Mouse (Mus musculus) midbrain, postnatal 0 days (tissue): ENCODE measurements around the gene A630001G21Rik. TPM values are rescaled to one million over a fixed set of nuclear protein-coding genes. Genes with fewer than 3 reads are reported as not detected.
A peak's percentile ranks its signal among the peaks of the same experiment; 100 is the strongest.

Experiments
- ATAC-seq: fragments of 200-750 bp; cut with Nextera tagmentation; 2 replicates; pipeline ENCODE4 v1.8.0; 2017; ENCODE audit warnings: moderate number of reproducible peaks, mild to moderate bottlenecking, moderate TSS enrichment, moderate library complexity; ENCODE audit not compliant: low FRiP score
- DNase-seq: peaks from one replicate; pipeline ENCODE4 v3.0.0-alpha.2; 2015; ENCODE audit warnings: low spot score
- H3K27ac ChIP-seq: fragments of 300-500 bp; sonication (generic); 2 replicates; pipeline ENCODE4 v1.5.1; 2014; ENCODE audit warnings: low read depth, mild to moderate bottlenecking, low read length, mixed read lengths
- H3K27me3 ChIP-seq: fragments of 300-500 bp; sonication (generic); 2 replicates; pipeline ENCODE4 v1.6.1; 2014; ENCODE audit warnings: low read length, control low read depth, mixed read lengths; ENCODE audit not compliant: insufficient read depth
- H3K36me3 ChIP-seq: fragments of 300-500 bp; sonication (generic); 2 replicates; pipeline ENCODE4 v1.6.1; 2014; ENCODE audit warnings: low read length, control low read depth, mixed read lengths; ENCODE audit not compliant: insufficient read depth
- H3K4me1 ChIP-seq: fragments of 300-500 bp; sonication (generic); 2 replicates; pipeline ENCODE4 v1.6.1; 2014; ENCODE audit warnings: mild to moderate bottlenecking, control low read depth, antibody characterized with exemption, low read length, mixed read lengths; ENCODE audit not compliant: insufficient read depth
- H3K4me2 ChIP-seq: fragments of 300-500 bp; sonication (generic); 2 replicates; pipeline ENCODE4 v1.6.1; 2014; ENCODE audit warnings: low read depth, mild to moderate bottlenecking, low read length, mixed read lengths; ENCODE audit not compliant: poor library complexity, severe bottlenecking
- H3K4me3 ChIP-seq: fragments of 300-500 bp; sonication (generic); 2 replicates; pipeline ENCODE4 v1.5.1; 2014; ENCODE audit warnings: low read depth, mild to moderate bottlenecking, low read length, moderate library complexity
- H3K9ac ChIP-seq: fragments of 300-500 bp; sonication (generic); replicated peaks from 2 replicates; pipeline ENCODE4 v1.6.1; 2014; ENCODE audit warnings: mild to moderate bottlenecking, low read length, moderate library complexity, mixed read lengths; ENCODE audit not compliant: poor library complexity, severe bottlenecking
- H3K9me3 ChIP-seq: fragments of 300-500 bp; sonication (generic); 2 replicates; pipeline ENCODE4 v1.6.1; 2016; ENCODE audit warnings: low read length, control low read depth
- CTCF ChIP-seq: IDR thresholded peaks from 2 replicates; pipeline ENCODE4 v1.5.1; 2016; ENCODE audit warnings: antibody characterized with exemption, mild to moderate bottlenecking
- WGBS: fragments of 180-500 bp; shearing (Covaris S2); extraction: QIAGEN DNeasy Blood & Tissue Kit; methylation state at CpG from one replicate; pipeline ENCODE4 v1.1.7; 2014; 5-methylcytosine and 5-hydroxymethylcytosine counted together
- polyA plus RNA-seq: library from polyadenylated mRNA; unstranded; fragments of >200 nt; fragmentation: Nextera tagmentation; extraction: Ambion mirVana; gene quantifications from 2 replicates; pipeline ENCODE4 v1.2.1, GENCODE M21; 2015
- total RNA-seq: library from RNA; depleted of rRNA; stranded (reverse); fragments of >200 nt; gene quantifications from 2 replicates; pipeline ENCODE4 v1.2.3, GENCODE M21; 2014

The A630001G21Rik gene
- total and polyA plus RNA-seq, 2 experiments from 2014 or later: 0.31 to 1.0 TPM

DNA sequence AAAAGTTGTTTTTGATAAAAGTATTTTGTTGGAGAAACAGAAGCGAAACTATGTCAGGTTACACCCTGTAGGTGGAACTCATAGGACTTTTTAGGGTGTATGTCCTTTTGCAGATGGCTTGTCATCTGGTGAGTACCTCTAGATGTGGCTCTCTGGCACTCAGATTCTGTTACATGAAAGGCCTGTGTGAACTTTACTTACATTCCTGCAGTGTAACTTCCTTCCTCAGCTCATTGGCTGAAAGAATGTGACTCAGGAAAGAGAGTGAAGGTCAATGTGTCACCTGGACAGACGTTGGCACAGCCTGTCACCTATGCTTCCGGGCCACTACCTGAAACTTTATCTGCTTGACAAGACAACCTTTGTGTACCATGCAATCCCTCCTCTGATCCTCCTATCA is 33.9 kb downstream of the A630001G21Rik start:
- Histone ChIP-seq H3K27me3 (no peaks in the 10 kb centered on the region), H3K4me3 (no peak overlapping the region), H3K27ac (no peak overlapping the region), H3K36me3 (no peaks in the 10 kb centered on the region), H3K9ac (no peak overlapping the region), H3K4me2 (no peak overlapping the region), H3K4me1 (no peaks in the 10 kb centered on the region), H3K9me3 (no peaks in the 10 kb centered on the region)
- 92% methylated on average over 3 of the region's 3 CpGs for WGBS
- ATAC-seq (no peak), DNase-seq (no peak)
- no peak for TF ChIP-seq CTCF

DNA sequence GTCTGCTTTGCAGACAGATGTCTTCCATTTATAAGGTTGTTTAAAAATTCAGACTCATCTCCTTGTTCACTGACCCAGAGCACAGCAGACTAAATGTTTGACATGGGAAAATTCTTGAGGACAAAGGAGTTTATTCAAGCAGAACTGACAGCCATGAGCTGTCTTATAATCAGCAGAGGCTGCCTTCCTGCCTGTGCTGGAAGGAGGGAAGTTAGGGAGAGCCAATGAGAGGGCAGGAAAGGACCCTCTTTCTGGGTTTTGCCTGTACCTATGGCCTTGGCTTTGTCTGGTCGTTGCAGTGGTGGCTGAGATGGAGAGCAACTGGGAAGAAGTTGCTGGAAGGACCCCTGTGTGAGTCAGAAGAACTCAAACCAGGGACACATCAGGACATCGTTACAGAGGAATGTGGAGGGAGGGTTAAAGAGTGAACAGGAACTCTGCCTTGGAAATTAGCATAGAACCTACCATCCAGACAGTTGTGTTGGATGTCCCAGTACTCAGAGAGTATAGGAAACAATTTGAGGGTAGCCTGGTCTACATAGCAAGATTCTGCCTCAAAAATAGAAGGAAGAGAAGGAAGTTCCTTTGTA is 35.4 kb downstream of the A630001G21Rik start:
- H3K4me2 ChIP-seq: no peak overlapping the region
- no peaks in the 10 kb centered on the region for H3K4me1 ChIP-seq
- no peak for TF ChIP-seq CTCF
- H3K27ac ChIP-seq: no peak overlapping the region
- peak; percentile 61; the same call in 1 of the 2 replicates for ATAC-seq
- no peak overlapping the region for H3K9ac ChIP-seq
- no peak for DNase-seq
- H3K4me3 ChIP-seq: no peak overlapping the region
- no peaks in the 10 kb centered on the region for H3K9me3 ChIP-seq
- WGBS: 8% methylated on average over 2 of the region's 2 CpGs
- no peaks in the 10 kb centered on the region for H3K27me3 ChIP-seq
- H3K36me3 ChIP-seq: no peaks in the 10 kb centered on the region

- H3K4me2 ChIP-seq: no peak overlapping the region
- WGBS: 33% methylated on average over 5 of the region's 5 CpGs
Measured at GRCm38 (mm10) chr1:85742333-85742732, 36.1 kb downstream of the A630001G21Rik start.

GRCm38 (mm10) chr1:85740923-85741322 is 37.5 kb downstream of the A630001G21Rik start:
- 88% methylated on average over 6 of the region's 6 CpGs for WGBS
- no peak for TF ChIP-seq CTCF
- H3K36me3 ChIP-seq: no peaks in the 10 kb centered on the region
- no peaks in the 10 kb centered on the region for H3K4me1 ChIP-seq
- no peaks in the 10 kb centered on the region for H3K9me3 ChIP-seq
- no peak overlapping the region for H3K4me3 ChIP-seq
- H3K4me2 ChIP-seq: no peak overlapping the region
- no peaks in the 10 kb centered on the region for H3K27me3 ChIP-seq
- ATAC-seq (no peak), DNase-seq (no peak)
- no peak overlapping the region for H3K9ac ChIP-seq
- H3K27ac ChIP-seq: no peak overlapping the region

More at GRCm38 (mm10) chr1:85742333-85742732, 36.1 kb downstream of the A630001G21Rik start:
- Histone ChIP-seq H3K27ac (no peak overlapping the region), H3K9ac (no peak overlapping the region), H3K9me3 (no peaks in the 10 kb centered on the region), H3K4me1 (no peaks in the 10 kb centered on the region), H3K4me3 (no peak overlapping the region), H3K36me3 (no peaks in the 10 kb centered on the region), H3K27me3 (no peaks in the 10 kb centered on the region)
- ATAC-seq (no peak), DNase-seq (no peak)
- TF ChIP-seq CTCF: no peak

DNA sequence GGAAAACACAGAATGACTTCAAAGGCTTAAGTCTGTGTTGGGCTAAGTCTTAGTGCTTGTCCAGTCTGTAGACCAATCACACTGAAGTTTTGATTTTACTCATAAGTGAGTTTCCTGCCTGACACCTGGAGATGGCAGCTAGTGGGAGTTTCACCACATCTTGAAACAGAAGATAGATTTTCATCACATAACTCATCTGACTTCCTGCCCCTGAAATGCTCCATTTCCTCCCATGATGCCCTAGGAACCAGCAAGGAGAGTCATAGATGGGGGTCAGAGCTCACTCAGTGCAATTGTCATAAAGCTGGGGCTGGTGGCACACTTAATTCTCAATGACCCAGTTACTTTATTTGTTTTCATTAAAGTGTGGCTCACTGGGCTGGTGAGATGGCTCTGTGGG is 38.6 kb downstream of the A630001G21Rik start:
- DNase-seq (no peak), ATAC-seq (no peak)
- TF ChIP-seq CTCF: no peak
- Histone ChIP-seq H3K27me3 (no peaks in the 10 kb centered on the region), H3K4me3 (no peak overlapping the region), H3K4me1 (no peaks in the 10 kb centered on the region), H3K36me3 (no peaks in the 10 kb centered on the region), H3K4me2 (no peak overlapping the region), H3K27ac (no peak overlapping the region), H3K9ac (no peak overlapping the region), H3K9me3 (no peaks in the 10 kb centered on the region)

DNA sequence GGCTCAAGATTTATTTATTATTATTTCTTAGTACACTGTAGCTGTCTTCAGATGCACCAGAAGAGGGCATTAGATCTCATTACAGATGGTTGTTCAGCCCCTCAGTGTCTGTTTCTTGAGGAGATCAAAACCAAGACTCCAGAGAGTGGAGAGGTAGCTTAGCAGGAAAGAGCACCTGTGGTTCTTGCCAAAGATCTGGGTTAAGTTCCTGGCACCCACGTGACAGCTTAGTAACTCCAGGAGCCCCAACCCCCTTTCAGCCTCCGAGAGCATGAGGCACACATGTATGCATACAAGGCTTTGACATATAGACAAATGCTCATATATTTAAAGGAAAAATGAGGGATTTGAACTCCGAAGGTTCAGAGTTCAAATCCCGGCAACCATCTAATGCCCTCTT is 39.4 kb downstream of the A630001G21Rik start:
- DNase-seq (no peak), ATAC-seq (no peak)
- 98% methylated on average over 4 of the region's 4 CpGs for WGBS
- Histone ChIP-seq H3K27ac (no peak overlapping the region), H3K9ac (no peak overlapping the region), H3K4me1 (no peaks in the 10 kb centered on the region), H3K9me3 (no peaks in the 10 kb centered on the region), H3K4me3 (no peak overlapping the region), H3K27me3 (no peaks in the 10 kb centered on the region), H3K36me3 (no peaks in the 10 kb centered on the region), H3K4me2 (no peak overlapping the region)
- no peak for TF ChIP-seq CTCF
